Mouse (Mus musculus) thymus, postnatal 10 days (tissue): Measurements from ENCODE around the gene Mycbp2.
A peak's percentile ranks its signal among the peaks of the same experiment; 100 is the strongest.

Experiments used
- DNase-seq, 2 experiments: peaks; one replicate each; pipeline ENCODE4 v3.0.0; 2021; ENCODE audit warnings: low spot score in 2 of 2

The Mycbp2 gene

GRCm38 (mm10) chr14:103102731-103103335 is 243.8 kb downstream of the Mycbp2 start:
- DNase-seq, result no peak

DNA sequence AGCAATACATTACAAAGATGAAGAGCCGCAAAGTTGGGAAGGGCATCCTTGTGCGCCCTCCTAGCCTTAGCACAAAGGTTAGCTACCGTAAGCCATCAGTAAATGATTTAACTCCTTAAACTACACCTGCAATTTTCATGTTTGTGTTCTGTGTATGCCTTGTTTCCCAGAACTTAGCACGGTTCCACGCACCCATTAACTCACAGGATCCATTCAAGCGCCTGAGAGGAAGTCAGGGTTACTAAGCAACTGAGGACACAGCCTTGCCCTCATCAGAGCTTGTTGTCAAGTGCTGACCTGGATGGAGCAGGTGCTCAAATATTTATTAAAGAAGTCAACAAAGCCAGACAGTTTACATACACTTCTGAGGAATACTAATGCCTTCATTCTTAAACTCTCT is 244.4 kb downstream of the Mycbp2 start:
- no peak for DNase-seq

DNA sequence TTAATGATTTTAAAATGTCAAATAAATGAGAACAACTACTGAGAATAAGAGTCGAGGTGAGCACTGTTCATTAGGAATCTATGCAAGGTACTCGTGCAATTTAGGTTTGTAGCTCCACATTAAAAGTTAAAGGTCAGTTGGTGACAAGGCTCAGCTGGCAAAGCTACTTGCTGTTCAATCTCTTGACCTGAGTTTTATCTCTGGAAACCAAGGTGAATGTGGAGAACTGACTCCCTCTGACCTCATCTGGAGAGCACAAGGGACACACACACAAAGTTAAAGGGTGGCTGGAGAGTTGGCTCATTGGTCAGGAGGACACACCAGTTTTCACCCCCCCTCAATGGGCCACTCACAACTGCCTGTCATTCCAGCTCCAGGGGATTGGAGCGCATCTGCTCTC is 245.4 kb downstream of the Mycbp2 start:
- no peak for DNase-seq

GRCm38 (mm10) chr14:103100296-103100695 is 246.3 kb downstream of the Mycbp2 start:
- DNase-seq, result no peak

GRCm38 (mm10) chr14:103099238-103099933 is 247.2 kb downstream of the Mycbp2 start, which contains the start of gene Fbxl3:
Gene Fbxl3 (minus strand): TSS chr14:103099566.
- DNase-seq, result peak; percentile 77 to 82

DNA sequence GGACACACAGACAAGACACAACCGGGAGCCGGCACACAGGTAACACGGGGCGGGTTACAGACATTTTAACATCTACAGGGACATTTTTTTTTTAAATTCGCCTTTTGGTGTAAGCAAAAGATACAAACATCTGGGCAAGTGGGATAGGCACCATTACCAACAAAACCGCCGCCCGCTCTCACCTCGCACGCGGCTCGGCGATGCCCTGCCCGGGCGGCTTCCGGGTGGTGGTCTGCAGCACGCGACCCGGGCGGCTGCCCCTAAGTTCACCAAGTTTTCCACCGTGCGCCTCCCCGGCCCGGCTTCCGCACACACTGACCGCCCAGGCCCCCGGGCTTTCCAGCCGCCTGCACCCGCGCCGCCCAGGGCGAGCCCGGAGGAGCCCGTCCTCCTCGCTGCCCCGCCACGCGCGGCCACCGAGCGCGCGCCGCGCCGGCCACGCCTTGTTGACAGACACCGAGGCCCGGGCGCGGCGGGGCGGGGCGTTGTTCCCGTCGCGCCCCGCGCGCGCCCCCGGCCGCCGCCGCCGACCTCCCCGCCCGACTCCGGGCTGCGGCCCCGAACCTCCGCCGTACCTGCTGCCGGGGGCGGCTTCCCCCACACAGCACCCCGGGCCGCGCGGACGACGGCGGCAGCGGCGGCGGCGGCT is 247.9 kb downstream of the Mycbp2 start:
- DNase-seq, result peak; percentile 68 to 83

- no peak for DNase-seq
These were observed 248.4 kb downstream of the Mycbp2 start for GRCm38 (mm10) chr14:103098213-103098586.

GRCm38 (mm10) chr14:103096621-103097020 is 250.0 kb downstream of the Mycbp2 start:
- DNase-seq, result no peak

DNA sequence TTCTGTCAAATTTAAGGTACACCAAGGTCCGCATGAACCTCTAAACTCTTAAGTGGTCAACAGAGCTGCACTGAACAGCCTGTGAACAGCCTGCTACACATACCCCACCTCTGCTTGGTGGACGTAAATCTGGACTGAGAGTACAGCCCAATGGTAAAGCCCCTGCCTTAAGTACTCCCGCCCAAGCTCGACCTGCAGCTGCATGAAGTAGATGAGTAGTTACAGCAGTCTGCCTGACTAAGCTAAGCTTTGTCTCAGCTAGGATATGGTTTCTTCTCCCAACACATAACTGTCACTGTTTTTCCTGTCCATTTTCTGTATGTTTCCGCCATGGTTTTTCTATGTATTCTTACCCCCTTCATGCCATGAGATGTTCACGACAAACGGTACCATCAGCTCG is 250.8 kb downstream of the Mycbp2 start:
- no peak for DNase-seq

DNA sequence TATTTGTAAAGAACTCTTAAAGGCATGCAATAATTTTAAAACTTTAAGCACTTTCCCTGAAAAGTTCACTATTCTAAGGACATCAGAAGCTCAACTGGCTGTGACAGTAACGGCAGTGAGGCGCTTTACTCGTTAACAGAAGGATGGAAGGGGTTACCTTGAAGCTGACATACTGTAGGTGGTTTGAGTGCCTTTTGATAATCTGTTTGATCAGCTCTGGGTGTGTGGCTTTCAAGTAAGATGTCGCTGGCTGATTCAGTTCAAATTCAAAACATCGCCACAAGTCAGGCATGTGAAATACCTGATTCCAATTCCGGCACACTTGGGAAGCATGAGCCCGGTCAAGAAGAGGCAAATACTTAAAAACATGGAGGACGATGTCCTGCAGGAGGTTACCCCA is 251.6 kb downstream of the Mycbp2 start:
- DNase-seq, result no peak

- no peak for DNase-seq
These were observed 252.9 kb downstream of the Mycbp2 start for GRCm38 (mm10) chr14:103093670-103094069.

GRCm38 (mm10) chr14:103093236-103093635 is 253.4 kb downstream of the Mycbp2 start:
- no peak for DNase-seq

DNA sequence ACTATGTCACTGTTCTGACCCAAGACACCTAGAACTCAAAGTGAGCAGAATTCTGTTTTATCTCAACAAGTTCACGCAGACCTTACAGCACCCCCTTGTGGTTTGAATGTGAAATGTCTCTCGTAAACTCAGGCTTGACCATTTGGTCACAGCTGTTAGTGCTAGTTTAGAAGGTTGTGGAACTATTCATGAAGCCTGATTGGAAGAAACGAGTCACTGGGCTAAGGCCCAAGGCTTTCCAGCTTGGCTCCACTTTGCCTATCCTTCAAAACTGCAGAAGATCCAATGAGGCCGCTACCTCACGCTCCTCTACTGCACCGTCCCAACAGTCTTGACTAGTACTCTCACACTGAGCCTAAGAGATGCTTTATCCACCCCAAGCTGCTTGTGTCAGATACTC is 258.0 kb downstream of the Mycbp2 start:
- DNase-seq, result peak in 1 of 2 experiments; percentile 54

GRCm38 (mm10) chr14:103087846-103088245 is 258.8 kb downstream of the Mycbp2 start:
- DNase-seq, result no peak

DNA sequence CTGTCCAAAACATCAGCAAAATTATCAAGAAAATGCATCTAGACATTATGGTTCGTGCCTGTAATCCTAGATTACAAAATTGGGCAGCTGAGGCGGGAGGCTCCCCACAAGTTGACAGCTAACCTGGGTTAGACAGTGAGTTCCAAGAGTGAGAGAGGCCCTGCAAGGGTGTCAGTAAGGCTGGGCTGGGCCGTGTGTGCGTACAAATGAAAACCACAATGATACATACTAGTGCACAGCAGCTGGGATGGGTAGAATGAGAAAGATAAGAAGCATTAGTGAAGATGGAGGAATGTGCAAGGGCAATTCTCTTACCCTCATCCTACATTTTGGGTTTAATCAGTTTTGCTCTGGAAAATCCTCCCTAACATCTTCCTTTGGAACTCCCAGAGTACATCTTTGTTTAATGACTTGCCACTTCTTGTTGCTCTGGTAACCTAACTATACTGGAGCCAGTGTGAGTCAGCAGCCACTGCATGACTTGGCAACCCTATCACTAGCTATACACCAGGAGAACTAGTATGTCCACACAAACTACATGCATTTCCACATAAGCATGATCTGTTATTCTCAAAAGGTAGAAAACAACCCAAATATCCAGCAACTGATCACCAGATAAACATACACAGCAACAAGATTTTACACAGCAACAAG is 259.8 kb downstream of the Mycbp2 start:
- no peak for DNase-seq

DNA sequence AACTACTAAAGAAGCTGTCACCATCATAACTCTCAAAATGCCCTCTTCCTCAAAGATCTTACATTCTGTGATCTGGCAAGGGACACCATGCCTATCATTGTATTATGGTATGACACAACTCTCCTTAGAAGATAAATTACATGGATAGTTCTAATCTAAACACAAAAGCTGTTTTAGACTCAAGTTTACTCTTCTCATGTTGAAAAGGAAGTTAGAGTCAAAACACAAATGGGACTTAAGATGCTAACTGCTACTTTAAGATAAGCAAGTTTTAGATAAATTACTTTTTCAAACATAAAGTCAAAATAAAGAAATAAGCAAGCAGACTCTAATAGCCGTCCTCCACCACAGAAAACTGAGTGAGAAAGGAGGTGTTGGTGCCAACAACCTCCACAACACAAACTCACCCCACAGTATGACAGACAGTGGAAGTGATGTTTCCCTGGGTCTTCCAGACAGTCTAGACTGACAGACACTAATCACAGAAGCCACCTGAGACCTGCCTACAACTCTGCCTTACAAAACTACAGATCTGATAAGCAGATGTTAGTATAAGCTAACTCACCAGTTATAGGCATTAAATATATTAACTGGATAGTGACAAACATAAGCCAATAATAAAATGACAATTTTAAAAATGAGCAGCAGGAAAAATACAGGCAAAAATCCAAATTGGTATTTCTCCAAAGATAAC is 260.6 kb downstream of the Mycbp2 start:
- DNase-seq, result no peak

- no peak for DNase-seq
These were observed 267.2 kb downstream of the Mycbp2 start for GRCm38 (mm10) chr14:103079209-103079977.

GRCm38 (mm10) chr14:103078006-103078912 is 268.4 kb downstream of the Mycbp2 start:
- no peak for DNase-seq

DNA sequence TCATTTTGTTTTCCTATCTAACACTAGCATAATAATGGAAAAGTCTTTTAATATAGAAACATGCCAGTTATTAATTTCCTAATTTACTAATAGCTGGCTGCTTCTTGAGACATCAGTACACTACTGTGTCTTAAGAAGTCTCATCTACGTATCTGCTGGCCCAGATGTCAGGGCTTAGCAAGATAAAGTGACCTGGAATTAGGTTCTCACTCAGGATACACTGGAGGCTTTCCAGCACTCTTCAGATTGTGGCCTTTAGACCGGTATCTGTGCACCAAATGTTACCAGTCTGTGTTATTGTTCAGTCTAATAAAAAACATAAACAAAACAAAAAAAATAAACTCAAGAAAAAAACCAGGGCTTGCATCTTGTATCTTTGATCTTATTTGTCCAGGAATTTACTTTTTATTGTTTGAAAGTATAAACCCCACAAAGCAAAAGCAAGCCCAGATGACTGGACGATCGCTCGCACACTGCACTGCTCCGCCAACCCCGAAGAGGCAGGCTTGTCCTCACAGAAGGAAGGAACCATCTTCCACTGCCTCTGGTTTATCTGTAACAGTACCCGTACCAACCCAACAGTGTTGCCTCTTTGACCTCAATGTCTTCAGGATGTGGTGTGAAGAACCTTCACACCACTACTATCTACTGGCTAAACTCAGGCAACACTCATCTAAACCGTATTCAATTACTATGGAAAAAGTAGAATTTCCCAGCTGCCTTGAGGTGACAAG is 269.2 kb downstream of the Mycbp2 start:
- no peak for DNase-seq
